Mouse (Mus musculus): Measurements from ENCODE around the gene R3hdm2. TPM values are rescaled to one million over a fixed set of nuclear protein-coding genes. Genes with fewer than 3 reads are reported as not detected.

R3hdm2 gene
- polyA plus RNA-seq, 1 experiment = 79.9 TPM

DNA sequence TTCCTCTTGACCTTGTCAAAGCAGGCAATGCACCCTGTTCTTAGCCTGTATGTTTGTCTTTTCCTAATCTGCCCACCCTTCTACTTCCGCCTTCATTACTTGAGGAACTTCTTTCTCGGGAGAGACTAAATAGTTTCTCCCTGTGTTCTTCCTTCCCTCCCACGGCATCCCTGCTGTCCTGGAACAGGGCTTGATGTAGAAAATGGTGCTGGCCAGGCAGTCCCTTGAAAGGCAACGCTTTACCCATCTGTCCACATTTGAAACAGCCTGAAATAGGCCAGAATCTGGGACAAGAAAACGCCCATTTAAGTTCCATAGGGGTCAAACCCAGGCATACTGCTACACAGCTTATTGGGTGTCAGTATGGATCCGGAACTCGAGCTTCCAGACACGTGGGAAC is 30.3 kb upstream of the R3hdm2 start:
- TF ChIP-seq GATA1 (IDR thresholded peaks at IDR 0.05; ENCODE audit: low read length) = no peak

DNA sequence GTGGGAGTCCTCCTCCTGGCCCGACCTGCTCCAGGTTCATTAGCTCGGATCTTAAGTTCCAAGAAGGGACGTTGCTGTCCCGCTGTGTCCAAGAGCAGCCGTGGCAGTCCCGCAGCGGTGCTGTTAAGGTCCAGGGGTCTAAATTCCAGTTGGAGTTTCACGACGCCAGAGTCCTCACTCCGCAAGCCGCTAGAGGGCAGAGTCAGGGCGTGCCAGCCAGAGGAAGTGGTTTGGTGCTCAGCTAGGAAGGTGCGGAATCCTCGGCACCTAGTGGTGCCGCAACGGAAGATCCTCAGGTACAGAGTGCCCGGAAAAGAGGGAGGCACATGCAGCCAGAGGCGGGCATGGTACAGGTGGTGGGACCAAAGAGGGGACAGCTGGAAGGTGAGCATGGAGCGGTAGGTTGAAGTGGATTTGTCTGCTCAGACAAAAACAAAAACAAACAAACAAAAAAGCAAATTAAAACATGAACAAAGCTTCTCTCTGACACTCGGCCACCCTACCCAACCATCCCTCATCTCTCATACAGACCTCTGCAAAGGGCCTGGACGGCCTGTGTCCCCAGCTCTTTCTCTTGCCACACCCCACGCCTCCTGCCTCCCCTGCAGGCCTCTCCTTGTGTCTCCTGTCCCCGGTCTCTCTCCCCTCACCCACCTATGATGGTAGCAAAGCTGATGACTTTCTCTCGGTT is 29.4 kb upstream of the R3hdm2 start:
- TF ChIP-seq GATA1 (IDR thresholded peaks at IDR 0.05; ENCODE audit: low read length) = no peak

DNA sequence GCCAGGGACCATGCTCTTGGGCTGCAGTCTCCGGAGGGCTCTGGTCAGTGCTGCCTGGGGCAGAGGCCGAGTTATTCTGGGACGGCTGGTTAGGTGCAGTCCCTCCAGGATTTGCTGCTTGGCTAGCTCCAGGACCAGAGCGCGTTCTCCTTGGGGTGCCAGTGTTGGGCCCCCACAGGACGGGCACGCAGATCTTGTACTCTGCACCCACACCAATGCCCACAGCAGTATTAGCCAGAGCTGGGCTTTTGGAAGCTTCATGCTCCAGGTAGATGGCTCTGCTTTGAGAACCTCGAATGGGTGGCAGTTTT is 28.9 kb upstream of the R3hdm2 start:
- TF ChIP-seq GATA1 (IDR thresholded peaks at IDR 0.05; ENCODE audit: low read length) = no peak

DNA sequence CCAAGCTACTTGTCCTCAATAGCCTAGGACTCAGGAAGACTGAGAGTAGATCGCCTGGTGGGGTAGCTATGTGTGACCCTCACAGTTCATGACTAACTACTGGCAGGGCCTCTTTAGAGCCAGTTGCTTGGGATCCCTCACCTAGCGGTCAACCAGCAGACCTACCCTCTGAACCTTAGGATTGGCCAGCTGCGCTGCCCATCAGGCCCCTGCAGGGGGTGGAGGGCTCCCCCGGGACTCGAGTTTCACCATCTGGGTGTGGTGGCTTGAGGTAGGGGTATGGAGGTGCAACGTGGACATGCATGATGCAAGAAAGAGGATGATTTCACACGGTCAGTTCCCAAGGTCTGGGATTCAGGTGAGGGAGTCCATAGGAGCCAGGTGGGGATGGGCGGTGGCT is 28.4 kb upstream of the R3hdm2 start:
- TF ChIP-seq GATA1 (IDR thresholded peaks at IDR 0.05; ENCODE audit: low read length) = no peak

DNA sequence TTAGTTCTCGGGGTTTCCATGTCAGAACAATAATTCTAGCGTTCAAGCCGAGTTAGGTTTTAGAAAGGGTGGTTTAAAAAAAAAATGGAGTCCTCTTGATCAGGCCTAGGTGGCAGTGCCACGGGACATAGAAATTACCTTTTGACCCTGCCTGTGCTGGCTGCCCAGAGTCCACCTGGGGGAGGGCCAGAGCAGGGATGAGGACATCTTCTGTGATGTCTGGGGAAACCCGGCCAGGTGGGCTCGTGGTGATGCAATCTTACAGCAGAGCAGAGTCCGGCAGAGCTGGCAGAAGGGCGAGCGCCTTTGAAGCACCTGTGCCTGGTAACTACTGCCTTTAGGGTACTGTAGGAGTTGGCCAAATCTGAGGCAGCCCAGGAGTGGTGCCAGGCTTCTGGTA is 27.9 kb upstream of the R3hdm2 start:
- no peak for TF ChIP-seq GATA1 (IDR thresholded peaks at IDR 0.05; ENCODE audit: low read length)

DNA sequence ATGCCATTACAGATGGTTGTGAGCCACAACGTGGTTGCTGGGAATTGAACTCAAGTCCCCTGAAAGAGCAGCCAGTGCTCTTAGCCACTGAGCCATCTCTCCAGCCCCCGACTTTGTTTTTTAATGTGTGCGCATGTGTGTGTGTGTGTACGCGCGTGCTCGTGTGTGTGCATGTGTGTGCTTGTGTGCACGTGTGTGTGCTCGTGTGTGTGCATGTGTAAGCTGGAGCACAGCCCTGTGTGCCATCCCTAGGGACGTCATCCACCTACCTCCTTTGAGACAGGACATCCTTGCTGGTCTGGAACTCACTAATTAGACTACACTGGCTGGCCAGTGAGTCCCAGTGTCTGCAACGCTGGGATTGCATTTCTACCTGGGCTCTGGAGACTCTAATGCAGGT is 27.4 kb upstream of the R3hdm2 start:
- no peak for TF ChIP-seq GATA1 (IDR thresholded peaks at IDR 0.05; ENCODE audit: low read length)

DNA sequence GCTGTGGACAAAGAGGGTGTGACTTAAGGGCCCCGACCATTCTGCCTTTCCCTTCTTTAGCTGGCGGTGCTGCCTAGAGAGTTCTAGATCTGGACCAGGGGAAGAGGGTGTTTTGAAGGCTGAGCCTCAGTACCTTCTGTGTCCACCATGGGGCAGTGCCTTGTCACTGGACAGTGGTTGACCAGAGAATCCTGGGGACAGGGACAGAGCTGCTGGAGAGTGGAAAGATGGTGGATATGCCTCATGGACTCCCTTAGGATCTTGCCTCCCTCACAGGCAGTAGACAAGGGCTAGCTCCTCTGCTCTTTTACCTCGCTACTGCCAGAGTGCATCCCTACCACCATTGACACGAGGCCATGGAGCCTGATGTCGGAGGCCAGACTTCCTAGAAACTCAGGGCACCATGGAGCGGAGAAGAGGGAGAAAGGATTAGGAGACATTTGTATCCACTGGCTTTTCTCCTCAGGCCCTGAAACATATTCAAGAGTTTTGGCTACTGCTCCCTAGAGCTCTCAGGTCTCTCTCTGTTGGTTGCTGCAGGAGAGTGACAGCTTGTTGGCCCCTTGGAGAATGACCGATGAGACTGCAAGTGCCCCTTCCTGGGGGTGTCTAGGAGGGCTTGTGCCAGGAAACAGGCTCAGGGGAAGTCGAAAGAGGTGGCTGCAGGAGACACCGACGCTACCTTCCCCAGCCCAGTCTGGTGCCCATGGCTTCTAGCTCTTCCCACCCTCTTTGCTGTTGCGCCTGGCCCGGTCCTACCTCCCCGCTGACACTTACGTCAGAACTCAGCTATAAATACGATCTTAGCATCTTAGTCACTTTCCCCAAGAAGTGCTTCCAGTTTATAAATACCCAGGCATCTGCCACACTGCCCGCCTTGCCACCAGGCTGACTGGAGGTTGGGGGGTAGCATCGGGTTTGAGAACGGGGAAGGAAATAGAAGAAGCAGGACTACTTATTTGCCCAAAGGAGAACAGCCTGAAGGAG is 25.9 kb upstream of the R3hdm2 start, which contains the start of gene Inhbe:
Inhbe (minus strand) TSS at position 503 of the 987 bp plus-strand sequence.
- no peak for TF ChIP-seq GATA1 (IDR thresholded peaks at IDR 0.05; ENCODE audit: low read length)

DNA sequence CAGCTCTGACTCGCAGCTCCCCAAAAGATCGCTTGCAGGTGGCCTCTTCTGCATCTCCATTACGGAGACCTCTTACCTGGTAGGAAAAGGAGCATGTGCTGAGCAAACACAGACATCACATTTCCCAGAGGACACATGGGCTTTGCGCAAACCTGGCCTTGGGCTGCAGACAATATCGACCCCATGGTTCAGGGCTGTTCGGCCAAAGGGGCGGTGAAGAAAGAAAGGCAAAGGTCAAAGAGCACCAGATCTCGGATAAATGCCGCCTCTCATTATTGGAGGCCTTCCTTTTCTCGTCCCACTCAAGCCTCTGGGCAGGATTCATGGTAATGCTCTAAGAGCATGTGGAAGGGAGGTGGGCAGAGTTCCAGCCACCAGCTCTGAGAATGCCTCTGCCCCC is 24.8 kb upstream of the R3hdm2 start:
- no peak for TF ChIP-seq GATA1 (IDR thresholded peaks at IDR 0.05; ENCODE audit: low read length)

DNA sequence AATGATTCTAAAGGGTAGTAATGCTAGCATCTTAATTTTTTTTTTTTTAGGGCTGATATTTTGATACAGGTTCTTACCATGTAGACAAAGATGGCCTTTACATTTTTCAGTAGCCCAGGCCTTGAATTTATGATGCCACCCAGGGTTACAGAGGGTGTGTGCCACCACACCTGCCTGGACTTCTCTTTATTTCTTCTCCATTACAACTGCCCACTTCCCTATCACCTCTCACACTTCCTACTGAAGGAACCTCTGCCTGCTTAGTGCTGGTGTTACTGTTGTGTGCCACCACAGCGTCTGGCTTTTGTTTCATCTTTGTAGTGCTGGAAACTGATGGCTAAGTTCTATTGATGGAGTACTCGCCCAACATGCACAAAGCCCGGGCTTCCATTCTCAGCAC is 19.4 kb upstream of the R3hdm2 start:
- TF ChIP-seq GATA1 (IDR thresholded peaks at IDR 0.05; ENCODE audit: low read length) = no peak

DNA sequence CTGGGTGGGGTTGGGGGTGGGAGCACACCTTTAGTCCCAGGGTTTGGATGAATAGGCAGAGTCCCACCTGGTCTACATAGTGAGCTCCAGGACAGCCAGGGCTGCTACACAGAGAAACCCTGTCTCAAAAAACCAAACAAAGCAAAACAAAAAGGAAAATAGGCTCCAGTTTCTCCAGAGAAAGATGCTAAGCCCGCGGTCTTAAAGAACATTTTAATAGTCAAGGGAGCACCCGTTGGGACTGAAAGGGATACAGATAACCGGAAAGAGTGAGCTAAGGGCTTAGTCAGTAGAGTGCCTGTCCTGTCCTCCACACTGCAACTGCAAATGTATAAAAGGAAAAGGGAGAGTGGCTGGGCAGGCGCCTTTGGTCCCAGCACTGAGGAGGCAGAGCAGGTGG is 13.0 kb upstream of the R3hdm2 start:
- TF ChIP-seq GATA1 (IDR thresholded peaks at IDR 0.05; ENCODE audit: low read length) = no peak

DNA sequence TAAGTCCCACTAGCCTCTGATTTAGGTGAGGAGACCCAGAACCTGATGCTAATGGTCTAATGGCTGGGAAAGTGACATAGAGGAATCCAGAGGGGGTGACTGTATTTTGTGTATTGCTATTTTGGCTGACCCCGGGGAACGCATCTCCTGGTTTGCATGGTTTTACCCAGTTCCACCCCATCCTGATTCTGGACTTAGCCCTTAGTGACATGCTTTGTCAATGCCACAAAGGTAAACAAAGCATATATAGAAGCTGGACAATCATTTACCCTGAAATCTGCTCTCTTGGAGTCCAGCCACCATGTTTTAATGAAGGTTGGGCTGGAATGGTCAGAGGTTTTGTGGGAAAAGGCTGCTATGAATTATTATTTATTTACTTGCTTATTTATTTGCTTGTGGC is 11.9 kb upstream of the R3hdm2 start:
- TF ChIP-seq GATA1 (IDR thresholded peaks at IDR 0.05; ENCODE audit: low read length) = no peak

DNA sequence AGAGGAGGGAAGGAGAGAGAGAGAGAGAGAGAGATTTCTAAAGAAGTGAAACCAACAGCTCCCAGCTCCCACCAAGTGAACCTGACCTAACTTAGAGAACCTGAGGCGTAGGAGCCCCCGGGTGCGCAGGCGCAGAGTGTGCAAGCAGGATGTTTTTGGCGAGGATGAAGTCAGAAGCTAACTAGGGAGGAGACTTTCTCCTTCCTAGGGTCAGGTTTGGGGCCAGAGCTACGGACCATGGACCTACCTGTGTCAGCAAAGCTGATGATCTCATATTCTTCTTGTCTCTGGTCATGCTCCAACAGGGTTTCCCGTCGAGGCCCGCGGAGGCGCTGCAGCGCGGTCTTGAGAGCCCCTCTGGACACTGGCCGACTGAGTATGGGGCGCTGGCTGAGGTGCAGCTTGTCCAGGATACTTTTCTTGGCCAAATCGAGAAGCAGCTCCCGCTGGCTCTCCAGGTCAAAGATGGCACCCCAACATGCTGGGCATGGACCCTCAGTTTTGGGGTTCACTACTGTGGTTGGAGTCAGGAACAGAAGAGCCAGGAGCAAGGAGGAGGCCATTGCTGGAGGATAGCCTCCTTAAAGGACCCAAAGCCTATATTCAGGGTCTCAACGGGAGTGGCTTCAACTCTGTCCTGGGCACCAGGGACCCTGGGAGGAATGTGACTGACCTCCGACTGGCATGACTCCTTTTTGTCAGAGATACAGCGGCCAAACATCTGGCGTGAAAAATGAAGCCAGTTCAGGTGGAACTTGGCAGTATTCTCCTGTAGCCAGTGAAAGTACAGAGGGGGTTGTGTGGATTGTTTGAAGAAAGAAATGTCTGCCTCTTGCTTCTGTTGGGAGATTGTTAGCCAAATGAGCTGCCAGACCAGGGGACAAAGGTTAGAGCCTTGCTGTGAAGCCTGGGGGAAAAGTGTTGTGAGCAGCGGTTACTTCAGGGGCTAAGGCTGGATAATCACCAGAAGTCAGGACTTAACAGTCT is 10.0 kb upstream of the R3hdm2 start, which contains the start of gene Inhbc:
Inhbc (minus strand) TSS at position 598 of the 987 bp plus-strand sequence.
- no peak for TF ChIP-seq GATA1 (IDR thresholded peaks at IDR 0.05; ENCODE audit: low read length)

DNA sequence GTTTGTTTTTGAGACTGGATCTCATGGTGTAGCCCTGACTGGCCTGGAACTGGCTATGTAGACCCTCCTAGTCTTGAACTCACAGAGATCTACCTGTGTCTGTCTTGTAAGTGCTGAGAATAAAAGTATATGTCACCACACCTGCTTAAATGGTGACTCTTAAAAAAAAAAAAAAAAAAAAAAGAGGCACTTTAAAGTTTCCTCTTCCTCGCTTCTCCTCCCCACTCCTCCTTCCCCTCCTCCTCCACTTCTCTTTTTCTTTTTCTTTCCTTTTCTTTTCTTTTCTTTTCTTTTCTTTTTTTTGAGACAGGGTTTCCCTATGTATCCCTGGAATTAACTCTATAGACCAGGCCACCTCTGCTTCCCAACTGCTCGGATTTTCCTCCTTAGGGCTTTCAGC is 9.1 kb upstream of the R3hdm2 start:
- TF ChIP-seq GATA1 (IDR thresholded peaks at IDR 0.05; ENCODE audit: low read length) = no peak

DNA sequence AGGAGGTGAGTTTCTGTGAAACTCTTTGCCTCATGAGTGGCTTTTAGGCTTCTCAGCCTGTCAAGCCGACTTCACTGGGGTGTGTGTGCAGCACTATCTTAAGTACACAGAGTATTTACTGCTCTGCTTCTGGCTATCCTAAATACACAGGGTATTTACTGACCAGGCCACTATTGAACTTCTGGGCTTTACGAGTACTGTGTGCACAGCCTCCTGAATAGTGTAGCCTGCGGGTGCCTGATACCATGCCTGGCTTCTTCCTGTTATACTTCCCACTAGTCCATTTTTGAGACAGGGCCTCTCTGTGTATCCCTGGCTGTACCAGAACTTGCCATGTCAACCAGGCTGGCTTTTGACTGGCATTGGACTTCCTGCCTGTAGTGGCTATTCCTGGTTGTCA is 2.4 kb upstream of the R3hdm2 start:
- TF ChIP-seq GATA1 (IDR thresholded peaks at IDR 0.05; ENCODE audit: low read length) = no peak

DNA sequence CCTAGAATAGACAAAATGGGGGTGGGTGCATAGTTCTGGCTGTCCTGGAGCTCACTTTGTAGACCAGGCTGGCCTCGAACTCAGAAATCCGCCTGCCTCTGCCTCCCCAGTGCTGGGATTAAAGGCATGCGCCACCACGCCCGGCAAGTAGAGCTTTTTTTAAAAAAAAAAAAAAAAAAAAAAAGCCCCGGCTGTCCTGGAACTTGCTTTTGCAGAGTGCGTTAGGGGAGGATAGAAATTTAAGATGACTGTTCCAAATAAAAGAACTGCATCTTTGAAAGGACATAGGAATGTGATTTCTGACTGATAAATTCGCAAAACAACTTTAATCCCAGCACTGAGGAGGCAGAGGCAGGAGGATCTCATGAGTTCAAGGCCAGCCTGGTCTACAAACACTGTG is 473 bp upstream of the R3hdm2 start:
- no peak for TF ChIP-seq GATA1 (IDR thresholded peaks at IDR 0.05; ENCODE audit: low read length)
